Mouse (Mus musculus) neural tube, embryonic 11.5 days (tissue): ENCODE results near the gene St6galnac5. TPM values are rescaled to one million over a fixed set of nuclear protein-coding genes. Genes with fewer than 3 reads are reported as not detected.

Experiments
- ATAC-seq: fragments of 200-750 bp; cut with Nextera tagmentation; 2 replicates; pipeline ENCODE4 v1.8.0; 2017; ENCODE audit warnings: moderate number of reproducible peaks, mild to moderate bottlenecking, moderate TSS enrichment, moderate library complexity; ENCODE audit not compliant: insufficient read depth, low FRiP score, low TSS enrichment
- DNase-seq: peaks from one replicate; pipeline ENCODE4 v3.0.0-alpha.2; 2015; ENCODE audit warnings: low spot score
- H3K27ac ChIP-seq: fragments of 300-500 bp; sonication (generic); 2 replicates; pipeline ENCODE4 v1.5.1; 2014; ENCODE audit warnings: low read depth, mild to moderate bottlenecking, low read length
- H3K27me3 ChIP-seq: fragments of 300-500 bp; sonication (generic); 2 replicates; pipeline ENCODE4 v1.6.1; 2014; ENCODE audit warnings: mild to moderate bottlenecking, low read length, mixed read lengths; ENCODE audit not compliant: control insufficient read depth, insufficient read depth
- H3K36me3 ChIP-seq: fragments of 300-500 bp; sonication (generic); 2 replicates; pipeline ENCODE4 v1.6.1; 2014; ENCODE audit warnings: mild to moderate bottlenecking, low read length, moderate library complexity, mixed read lengths; ENCODE audit not compliant: control insufficient read depth, insufficient read depth
- H3K4me1 ChIP-seq: fragments of 300-500 bp; sonication (generic); 2 replicates; pipeline ENCODE4 v1.6.1; 2014; ENCODE audit warnings: low read length, mixed read lengths; ENCODE audit not compliant: control insufficient read depth, insufficient read depth
- H3K4me2 ChIP-seq: fragments of 300-500 bp; sonication (generic); 2 replicates; pipeline ENCODE4 v1.6.1; 2014; ENCODE audit warnings: low read depth, mild to moderate bottlenecking, moderate library complexity
- H3K4me3 ChIP-seq: fragments of 300-500 bp; sonication (generic); 2 replicates; pipeline ENCODE4 v1.5.1; 2014; ENCODE audit warnings: low read depth, low read length
- H3K9ac ChIP-seq: fragments of 300-500 bp; sonication (generic); 2 replicates; pipeline ENCODE4 v1.6.1; 2014; ENCODE audit warnings: mild to moderate bottlenecking, low read length
- H3K9me3 ChIP-seq: fragments of 300-500 bp; sonication (generic); 2 replicates; pipeline ENCODE4 v1.6.1; 2016; ENCODE audit warnings: low read length; ENCODE audit not compliant: control insufficient read depth
- WGBS: fragments of 180-500 bp; shearing (Covaris S2); extraction: QIAGEN DNeasy Blood & Tissue Kit; methylation state at CpG from one replicate; pipeline ENCODE4 v1.1.7; 2014; 5-methylcytosine and 5-hydroxymethylcytosine counted together
- polyA plus RNA-seq: library from polyadenylated mRNA; unstranded; fragments of >200 nt; fragmentation: Nextera tagmentation; extraction: Ambion mirVana; gene quantifications from 2 replicates; pipeline ENCODE4 v1.2.1, GENCODE M21; 2014

St6galnac5 gene
- polyA plus RNA-seq, 1 experiment from 2014 or later = 6.7 TPM

DNA sequence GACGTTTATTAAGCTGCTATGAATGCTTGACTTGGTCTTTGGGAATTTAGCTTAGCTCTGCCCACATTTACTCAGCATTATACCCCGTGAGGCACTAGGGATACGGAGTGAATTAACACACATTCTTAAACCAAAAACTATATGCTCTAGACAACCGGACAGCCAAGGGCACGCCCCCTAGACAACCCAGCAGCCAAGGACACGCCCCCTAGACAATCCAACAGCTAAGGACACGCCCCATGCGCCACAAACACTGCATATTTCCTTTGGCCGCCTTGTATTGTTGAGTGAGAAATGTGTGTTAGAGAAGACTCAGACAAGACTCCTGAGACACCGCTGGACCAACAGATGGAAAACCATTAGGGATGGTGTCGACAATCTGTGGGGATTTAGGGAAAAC is 39.1 kb downstream of the St6galnac5 start:
- Histone ChIP-seq H3K27ac (no peak overlapping the region), H3K4me3 (no peak overlapping the region), H3K36me3 (no peaks in the 10 kb centered on the region), H3K9me3 (no peaks in the 10 kb centered on the region), H3K9ac (no peak overlapping the region), H3K4me2 (no peak overlapping the region), H3K4me1 (no peaks in the 10 kb centered on the region), H3K27me3 (no peaks in the 10 kb centered on the region)
- DNase-seq (peak; percentile 39), ATAC-seq (peak; percentile 50; the same call in 1 of the 2 replicates)
- 66% methylated on average over 11 of the region's 11 CpGs for WGBS

DNA sequence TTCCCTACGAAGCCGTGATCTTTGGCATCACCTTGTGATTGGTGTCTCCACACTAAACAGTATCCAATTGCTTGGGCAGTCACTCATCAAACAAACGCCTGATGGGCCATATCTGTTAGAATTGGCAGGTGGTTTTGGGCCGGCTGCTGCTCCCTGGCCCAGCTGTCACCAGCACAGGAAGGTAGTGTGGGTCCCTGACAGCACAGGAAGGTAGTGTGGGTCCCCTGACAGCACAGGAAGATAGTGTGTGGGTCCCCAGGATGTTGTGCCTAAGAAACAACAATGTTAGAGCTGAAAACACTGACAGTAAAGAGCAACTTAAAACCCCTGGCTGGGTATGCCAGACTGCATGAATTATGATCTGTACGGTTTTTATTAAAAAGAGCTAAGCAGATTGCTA is 40.4 kb downstream of the St6galnac5 start:
- no peak for DNase-seq
- no peak overlapping the region for H3K4me2 ChIP-seq
- H3K36me3 ChIP-seq = no peaks in the 10 kb centered on the region
- H3K4me1 ChIP-seq = no peaks in the 10 kb centered on the region
- H3K27me3 ChIP-seq = no peaks in the 10 kb centered on the region
- no peak overlapping the region for H3K4me3 ChIP-seq
- no peaks in the 10 kb centered on the region for H3K9me3 ChIP-seq
- no peak overlapping the region for H3K27ac ChIP-seq
- H3K9ac ChIP-seq = no peak overlapping the region
- WGBS = 85% methylated on average over 5 of the region's 5 CpGs
- ATAC-seq = no peak

DNA sequence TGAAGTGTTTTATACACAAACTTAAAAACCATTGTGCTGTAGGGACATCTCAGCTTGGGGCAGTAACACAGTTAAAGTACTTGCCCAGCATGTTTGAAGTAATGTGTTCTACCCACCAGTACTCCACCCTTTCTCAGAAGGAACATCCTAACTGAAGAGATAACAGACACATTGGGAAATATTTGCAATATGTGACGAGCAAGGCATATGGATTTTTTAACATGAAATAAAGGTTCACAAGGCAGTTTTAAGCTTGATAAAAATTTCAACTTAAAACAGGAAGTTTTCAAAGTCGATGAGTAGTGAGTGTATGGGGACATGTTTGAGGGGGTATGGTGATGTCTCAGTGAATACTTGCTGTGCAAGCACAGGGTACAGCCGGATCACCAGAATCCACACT is 45.7 kb downstream of the St6galnac5 start:
- Histone ChIP-seq H3K27me3 (no peaks in the 10 kb centered on the region), H3K27ac (no peak overlapping the region), H3K4me3 (no peak overlapping the region), H3K9ac (no peak overlapping the region), H3K4me1 (no peaks in the 10 kb centered on the region), H3K9me3 (no peaks in the 10 kb centered on the region), H3K4me2 (no peak overlapping the region), H3K36me3 (no peaks in the 10 kb centered on the region)
- ATAC-seq = no peak
- 86% methylated on average over 3 of the region's 3 CpGs for WGBS
- no peak for DNase-seq

DNA sequence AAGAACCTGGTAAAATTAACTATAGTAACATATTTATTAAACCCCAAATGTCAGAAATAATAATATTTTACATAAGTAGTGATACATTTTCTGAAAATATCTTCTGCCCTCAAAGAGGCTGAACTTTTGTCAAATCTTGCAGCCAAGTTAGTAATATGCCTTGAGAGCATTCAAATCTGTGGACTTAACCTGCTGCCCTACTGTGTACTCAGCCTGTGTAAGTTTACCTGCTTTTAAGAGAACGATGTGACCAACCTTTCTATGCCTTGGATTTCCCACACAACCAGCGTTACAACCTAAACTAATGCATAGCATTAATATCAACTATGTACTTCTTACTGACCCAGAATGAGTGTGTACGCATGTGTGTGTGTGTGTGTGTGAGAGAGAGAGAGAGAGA is 48.3 kb downstream of the St6galnac5 start:
- DNase-seq = no peak
- Histone ChIP-seq H3K4me1 (no peaks in the 10 kb centered on the region), H3K9ac (no peak overlapping the region), H3K36me3 (no peaks in the 10 kb centered on the region), H3K27me3 (no peaks in the 10 kb centered on the region), H3K9me3 (no peaks in the 10 kb centered on the region), H3K27ac (no peak overlapping the region), H3K4me2 (no peak overlapping the region), H3K4me3 (no peak overlapping the region)
- 93% methylated on average over 3 of the region's 3 CpGs for WGBS
- ATAC-seq = no peak

DNA sequence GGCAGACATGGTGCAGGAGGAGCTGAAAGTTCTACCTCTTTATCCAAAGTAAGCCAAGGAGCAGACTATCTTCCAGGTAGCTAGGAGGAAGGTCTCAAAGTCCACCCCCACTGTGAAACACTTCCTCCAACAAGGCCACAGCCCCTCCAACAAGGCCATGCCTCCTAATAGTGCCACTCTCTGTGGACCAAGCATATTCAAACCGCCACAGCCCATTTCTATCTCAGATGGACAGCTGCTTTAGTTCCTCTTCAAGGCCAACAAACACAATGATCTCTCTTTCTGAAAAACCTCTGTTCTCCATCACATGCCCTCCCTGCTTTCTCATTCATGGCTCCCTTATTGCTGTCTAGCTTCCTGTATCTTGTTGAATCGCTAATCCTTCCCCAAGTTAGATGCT is 49.5 kb downstream of the St6galnac5 start:
- Histone ChIP-seq H3K4me3 (no peak overlapping the region), H3K9me3 (no peaks in the 10 kb centered on the region), H3K27me3 (no peaks in the 10 kb centered on the region), H3K9ac (no peak overlapping the region), H3K36me3 (no peaks in the 10 kb centered on the region), H3K4me2 (no peak overlapping the region), H3K27ac (no peak overlapping the region), H3K4me1 (no peaks in the 10 kb centered on the region)
- WGBS = 92% methylated on average over 2 of the region's 2 CpGs
- DNase-seq = no peak
- no peak for ATAC-seq

DNA sequence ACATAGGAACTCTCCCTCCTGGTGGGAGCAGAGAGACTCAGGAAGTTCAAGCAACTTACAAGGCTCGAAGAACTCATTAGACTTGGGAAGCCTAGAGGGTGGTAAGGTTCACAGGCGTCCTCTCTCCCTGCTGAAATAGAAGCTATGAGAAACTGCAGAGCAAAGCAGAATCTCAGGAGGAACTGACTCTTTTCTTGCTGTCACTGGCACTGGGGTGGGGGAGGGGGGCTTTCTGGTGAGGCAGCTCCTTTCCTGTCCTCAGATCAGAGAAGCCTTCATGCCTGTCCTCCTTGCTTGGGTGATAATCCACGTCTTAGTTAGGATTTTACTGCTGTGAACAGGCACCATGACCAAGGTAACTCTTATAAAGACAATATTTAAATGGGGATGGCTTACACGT is 50.0 kb downstream of the St6galnac5 start:
- ATAC-seq = no peak
- Histone ChIP-seq H3K27ac (no peak overlapping the region), H3K9ac (no peak overlapping the region), H3K4me1 (no peaks in the 10 kb centered on the region), H3K4me2 (no peak overlapping the region), H3K36me3 (no peaks in the 10 kb centered on the region), H3K9me3 (no peaks in the 10 kb centered on the region), H3K27me3 (no peaks in the 10 kb centered on the region), H3K4me3 (no peak overlapping the region)
- WGBS = 79% methylated on average over 4 of the region's 4 CpGs
- no peak for DNase-seq

DNA sequence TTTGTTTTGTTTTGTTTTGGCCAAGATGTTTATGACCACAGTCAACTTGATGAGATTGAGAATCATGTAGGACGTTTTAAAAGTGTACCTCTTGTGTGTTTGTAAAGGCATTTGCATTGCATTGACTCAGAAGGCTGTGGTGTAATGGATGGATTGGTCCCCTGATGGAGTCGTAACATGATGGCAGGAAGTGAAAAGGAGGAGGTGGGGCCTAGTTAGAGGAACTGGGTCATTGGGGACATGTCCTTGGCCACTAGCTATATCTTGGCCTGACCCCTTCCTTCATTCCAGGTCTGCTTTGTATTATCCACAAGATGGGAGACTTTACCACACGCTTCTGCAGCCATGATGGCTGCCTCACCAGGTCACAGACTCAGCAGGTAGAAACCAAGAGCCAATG is 50.7 kb downstream of the St6galnac5 start:
- no peaks in the 10 kb centered on the region for H3K27me3 ChIP-seq
- ATAC-seq (no peak), DNase-seq (no peak)
- no peaks in the 10 kb centered on the region for H3K9me3 ChIP-seq
- H3K4me3 ChIP-seq = no peak overlapping the region
- no peak overlapping the region for H3K4me2 ChIP-seq
- no peak overlapping the region for H3K9ac ChIP-seq
- 83% methylated on average over 3 of the region's 3 CpGs for WGBS
- H3K4me1 ChIP-seq = no peaks in the 10 kb centered on the region
- no peaks in the 10 kb centered on the region for H3K36me3 ChIP-seq
- H3K27ac ChIP-seq = no peak overlapping the region

DNA sequence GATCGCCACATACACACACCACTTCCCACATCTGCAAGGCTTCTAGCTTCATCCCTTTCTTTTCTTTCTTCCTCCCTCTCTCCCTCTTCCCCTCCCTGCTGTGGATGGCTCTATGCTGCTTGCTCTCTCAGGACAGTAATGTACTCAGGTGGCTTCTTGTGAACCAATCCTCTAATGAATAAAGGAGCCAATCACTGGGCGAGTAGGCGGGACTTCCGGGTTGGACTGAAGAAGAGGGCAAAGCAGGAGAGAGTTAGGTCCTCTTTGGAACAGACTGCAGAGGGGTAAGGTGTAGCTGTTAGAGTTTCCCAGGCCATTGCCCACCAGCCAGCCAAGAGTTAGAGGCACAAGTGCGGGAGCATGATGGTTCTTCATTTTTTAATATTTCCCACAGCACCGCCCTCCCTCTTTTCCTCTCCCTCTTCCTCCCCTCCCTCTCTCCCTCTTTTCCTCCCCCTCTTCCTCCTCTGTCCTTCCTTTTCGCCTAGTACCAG is 52.2 kb downstream of the St6galnac5 start:
- ATAC-seq (no peak), DNase-seq (no peak)
- Histone ChIP-seq H3K4me3 (no peak overlapping the region), H3K9me3 (no peaks in the 10 kb centered on the region), H3K9ac (no peak overlapping the region), H3K27me3 (no peaks in the 10 kb centered on the region), H3K36me3 (no peaks in the 10 kb centered on the region), H3K4me2 (no peak overlapping the region), H3K4me1 (no peaks in the 10 kb centered on the region), H3K27ac (no peak overlapping the region)
- WGBS = 86% methylated on average over 7 of the region's 7 CpGs

DNA sequence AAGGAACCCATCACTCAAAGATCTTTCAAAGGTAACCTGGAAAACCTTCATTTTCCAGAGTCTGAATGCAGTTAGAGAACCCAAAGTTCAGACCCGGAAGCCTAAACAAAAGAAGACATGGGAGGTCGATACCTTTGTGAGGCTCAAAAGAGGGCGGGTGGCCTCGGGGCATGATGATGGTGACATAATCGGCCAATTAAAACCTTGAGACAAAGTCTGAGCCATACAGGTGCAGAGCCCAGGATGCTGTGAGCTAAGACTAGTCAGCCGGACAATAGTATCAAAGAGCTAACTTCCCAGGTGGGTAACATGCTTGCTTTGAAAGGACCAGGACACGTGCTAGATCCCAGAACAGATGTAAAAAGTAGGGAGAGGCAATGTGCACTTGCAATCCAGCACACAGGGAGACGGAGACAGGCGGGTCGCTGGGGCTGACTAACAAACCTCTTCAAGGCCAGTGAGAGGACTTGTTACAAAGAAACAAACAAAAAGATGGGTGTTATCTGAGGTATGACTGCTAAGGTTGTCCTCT is 52.7 kb downstream of the St6galnac5 start:
- no peaks in the 10 kb centered on the region for H3K9me3 ChIP-seq
- 72% methylated on average over 10 of the region's 10 CpGs for WGBS
- DNase-seq = no peak
- no peak overlapping the region for H3K9ac ChIP-seq
- no peak overlapping the region for H3K27ac ChIP-seq
- no peaks in the 10 kb centered on the region for H3K36me3 ChIP-seq
- no peak overlapping the region for H3K4me2 ChIP-seq
- no peaks in the 10 kb centered on the region for H3K27me3 ChIP-seq
- H3K4me3 ChIP-seq = no peak overlapping the region
- no peak for ATAC-seq
- H3K4me1 ChIP-seq = no peaks in the 10 kb centered on the region
